Comparison of ENCODE assay signal across 8 mouse cellular contexts in genomic region chr2:18609868-18610185, GRCm38 (mm10).
DNase-seq lines count a peak whose midpoint lies in the region; ATAC-seq and TF ChIP-seq lines count a peak whose summit lies in the region.

No protein-coding gene starts in this region.

- peaks cover 16% of the 10 kb centered on the region for H3K4me1 ChIP-seq in embryonic facial prominence, embryonic 14.5 days (ENCODE audit: control insufficient read depth, insufficient read depth, low read length)
- H3K4me1 ChIP-seq in liver, embryonic 11.5 days (replicated peaks; ENCODE audit: control insufficient read depth, insufficient read depth, low read length): peaks cover 15% of the 10 kb centered on the region
- H3K4me1 ChIP-seq in stomach, embryonic 16.5 days (ENCODE audit: control insufficient read depth, insufficient read depth, low read length): peaks cover 22% of the 10 kb centered on the region

- ATAC-seq in embryonic facial prominence, embryonic 14.5 days (ENCODE audit: low read depth): no peak
- no peak for ATAC-seq in liver, embryonic 11.5 days (replicated peaks; ENCODE audit: low FRiP score)
- ATAC-seq in stomach, embryonic 16.5 days (ENCODE audit: insufficient read depth, low FRiP score): no peak

- no peak for TF ChIP-seq CTCF in left cerebral cortex, adult 2 months (IDR thresholded peaks at IDR 0.05)

- H3K27me3 ChIP-seq in embryonic facial prominence, embryonic 14.5 days (replicated peaks; ENCODE audit: control insufficient read depth, insufficient read depth, low read length): peaks cover 64% of the 10 kb centered on the region
- peaks cover 37% of the 10 kb centered on the region for H3K27me3 ChIP-seq in liver, embryonic 11.5 days (replicated peaks; ENCODE audit: control insufficient read depth, insufficient read depth, low read length)
- peaks cover 19% of the 10 kb centered on the region for H3K27me3 ChIP-seq in stomach, embryonic 16.5 days (ENCODE audit: control insufficient read depth, insufficient read depth, low read length)

- no peak for DNase-seq in left cerebral cortex, adult 2 months (ENCODE audit: extremely low spot score in 1 of 2, low spot score in 2 of 2)
- no peak for DNase-seq in left cerebral cortex, postnatal 4 days
- DNase-seq in embryonic facial prominence, embryonic 14.5 days (ENCODE audit: low spot score): no peak
- no peak for DNase-seq in liver, embryonic 11.5 days (ENCODE audit: low spot score)
- no peak for DNase-seq in left cerebral cortex, adult 9 months (ENCODE audit: low spot score in 2 of 2)
- DNase-seq in testis, postnatal 10 days (ENCODE audit: low spot score): no peak
- DNase-seq in frontal cortex, postnatal 14 days (ENCODE audit: low spot score in 2 of 2): no peak

- H3K4me2 ChIP-seq in embryonic facial prominence, embryonic 14.5 days (ENCODE audit: low read depth, low read length): peak overlapping the region; percentile 86
- peak overlapping the region; percentile 82 for H3K4me2 ChIP-seq in liver, embryonic 11.5 days
- peak overlapping the region; percentile 96 for H3K4me2 ChIP-seq in stomach, embryonic 16.5 days (ENCODE audit: low read depth, low read length)

- intact Hi-C loops in left cerebral cortex, adult 2 months (cut with DNase I): loop anchor here (5.0 kb wide), 2 partner anchors 62 to 218 kb away; partner anchors contain the start of genes Commd3 and Dnajc1
- intact Hi-C loops in left cerebral cortex, postnatal 4 days (cut with DNase I): no loop called here

- no peaks in the 10 kb centered on the region for H3K36me3 ChIP-seq in embryonic facial prominence, embryonic 14.5 days (ENCODE audit: control insufficient read depth, insufficient read depth, low read length)
- no peaks in the 10 kb centered on the region for H3K36me3 ChIP-seq in liver, embryonic 11.5 days (ENCODE audit: control insufficient read depth, insufficient read depth, low read length)
- H3K36me3 ChIP-seq in stomach, embryonic 16.5 days (ENCODE audit: control insufficient read depth, insufficient read depth, low read length): no peaks in the 10 kb centered on the region

- H3K9ac ChIP-seq in embryonic facial prominence, embryonic 14.5 days (ENCODE audit: low read depth, low read length): peak overlapping the region; percentile 51
- no peak overlapping the region for H3K9ac ChIP-seq in liver, embryonic 11.5 days (ENCODE audit: low read depth, low read length)
- peak overlapping the region; percentile 69; the same call in 1 of the 2 replicates for H3K9ac ChIP-seq in stomach, embryonic 16.5 days (ENCODE audit: low read length)

- WGBS in embryonic facial prominence, embryonic 14.5 days: 7% methylated on average over 8 of the region's 10 CpGs
- WGBS in liver, embryonic 11.5 days: 3% methylated on average over 10 of the region's 10 CpGs
- WGBS in stomach, embryonic 16.5 days: 14% methylated on average over 10 of the region's 10 CpGs

- H3K4me3 ChIP-seq in left cerebral cortex, adult 2 months: peak overlapping the region; percentile 50
- peak overlapping the region; percentile 48 for H3K4me3 ChIP-seq in embryonic facial prominence, embryonic 14.5 days (ENCODE audit: low read depth, low read length)
- peak overlapping the region; percentile 53 for H3K4me3 ChIP-seq in liver, embryonic 11.5 days (ENCODE audit: low read depth, low read length)
- peak overlapping the region; percentile 57 for H3K4me3 ChIP-seq in stomach, embryonic 16.5 days (replicated peaks; ENCODE audit: low read length)

- H3K9me3 ChIP-seq in embryonic facial prominence, embryonic 14.5 days (ENCODE audit: control insufficient read depth, low read length): no peaks in the 10 kb centered on the region
- H3K9me3 ChIP-seq in liver, embryonic 11.5 days (ENCODE audit: control insufficient read depth, low read length): no peaks in the 10 kb centered on the region
- no peaks in the 10 kb centered on the region for H3K9me3 ChIP-seq in stomach, embryonic 16.5 days (replicated peaks; ENCODE audit: control insufficient read depth, low read length)

- no peak overlapping the region for H3K27ac ChIP-seq in left cerebral cortex, adult 2 months
- H3K27ac ChIP-seq in embryonic facial prominence, embryonic 14.5 days (replicated peaks; ENCODE audit: low read depth, low read length): no peak overlapping the region
- H3K27ac ChIP-seq in liver, embryonic 11.5 days (ENCODE audit: low read depth, low read length): no peak overlapping the region
- no peak overlapping the region for H3K27ac ChIP-seq in stomach, embryonic 16.5 days (ENCODE audit: low read length)
